Mouse (Mus musculus) MEL (cell line): ENCODE results near the gene Ccdc106. TPM values are rescaled to one million over a fixed set of nuclear protein-coding genes. Genes with fewer than 3 reads are reported as not detected.

ENCODE experiments used
- DNase-seq: peaks from one replicate; pipeline ENCODE4 v3.0.0; 2011; ENCODE audit warnings: low read depth, low spot score
- H3K27ac ChIP-seq: 2 replicates; pipeline ENCODE4 v1.5.1; 2012; ENCODE audit warnings: low read depth, mild to moderate bottlenecking, control low read depth, low read length, moderate library complexity; ENCODE audit not compliant: control insufficient read depth
- H3K27me3 ChIP-seq, 2 experiments: fragments of 150-350 bp in 1 of 2; sonication (generic) in 1 of 2; 2 replicates each; pipeline ENCODE4 v1.6.1; 2012; ENCODE audit warnings: low read length in 2 of 2, mild to moderate bottlenecking in 2 of 2, improper control_type of control experiment in 1 of 2, moderate library complexity in 1 of 2; ENCODE audit not compliant: insufficient read depth in 2 of 2, control insufficient read depth in 1 of 2
- H3K36me3 ChIP-seq, 2 experiments: 2 replicates each; pipeline ENCODE4 v1.6.1; 2012 to 2014; ENCODE audit warnings: low read length in 2 of 2, improper control_type of control experiment in 1 of 2, inconsistent platforms in 1 of 2, mild to moderate bottlenecking in 1 of 2; ENCODE audit not compliant: insufficient read depth in 2 of 2, control insufficient read depth in 1 of 2
- H3K4me1 ChIP-seq, 2 experiments: fragments of 150-350 bp in 1 of 2; sonication (generic) in 1 of 2; 2 replicates each; pipeline ENCODE4 v1.6.1; 2012; ENCODE audit warnings: low read length in 2 of 2, improper control_type of control experiment in 1 of 2, mild to moderate bottlenecking in 1 of 2; ENCODE audit not compliant: insufficient read depth in 2 of 2, control insufficient read depth in 1 of 2
- H3K4me3 ChIP-seq, 2 experiments: fragments of 150-350 bp in 1 of 2; sonication (generic) in 1 of 2; 2 replicates each; pipeline ENCODE4 v1.5.1; 2012; ENCODE audit warnings: low read depth in 2 of 2, low read length in 2 of 2, mild to moderate bottlenecking in 2 of 2, moderate library complexity in 2 of 2, control low read depth in 1 of 2, improper control_type of control experiment in 1 of 2; ENCODE audit not compliant: control insufficient read depth in 1 of 2, insufficient read depth in 1 of 2
- H3K79me2 ChIP-seq: 2 replicates; pipeline ENCODE4 v1.6.1; 2012; ENCODE audit warnings: mild to moderate bottlenecking, low read length, moderate library complexity; ENCODE audit not compliant: control insufficient read depth, poor library complexity, insufficient read depth
- H3K9ac ChIP-seq: 2 replicates; pipeline ENCODE4 v1.6.1; 2012; ENCODE audit warnings: low read depth, mild to moderate bottlenecking, control low read depth, low read length, moderate library complexity; ENCODE audit not compliant: control insufficient read depth, poor library complexity, severe bottlenecking
- H3K9me3 ChIP-seq: fragments of 150-350 bp; sonication (generic); replicated peaks from 2 replicates; pipeline ENCODE4 v1.6.1; 2012; ENCODE audit warnings: mild to moderate bottlenecking, low read length, improper control_type of control experiment, moderate library complexity; ENCODE audit not compliant: insufficient read depth
- CHD1 ChIP-seq: IDR thresholded peaks from 2 replicates; pipeline ENCODE4 v1.6.1; 2012; ENCODE audit warnings: low read depth, mild to moderate bottlenecking, inconsistent platforms, low read length, improper control_type of control experiment
- CTCF ChIP-seq, 3 experiments: IDR thresholded peaks in 2 of 3; conservative IDR thresholded peaks in 1 of 3; 2 replicates each; pipeline ENCODE4 v1.5.1; 2011 to 2012; ENCODE audit warnings: low read length in 3 of 3, low read depth in 2 of 3, mild to moderate bottlenecking in 2 of 3, improper control_type of control experiment in 1 of 3, inconsistent platforms in 1 of 3, mixed read lengths in 1 of 3, moderate library complexity in 1 of 3; ENCODE audit not compliant: control insufficient read depth in 1 of 3, insufficient read depth in 1 of 3, poor library complexity in 1 of 3, severe bottlenecking in 1 of 3
- ELF1 ChIP-seq: IDR thresholded peaks from 2 replicates; pipeline ENCODE4 v1.6.1; 2014; ENCODE audit warnings: low read depth, mild to moderate bottlenecking, inconsistent platforms, low read length, improper control_type of control experiment, moderate library complexity
- GATA1 ChIP-seq: IDR thresholded peaks from 2 replicates; pipeline ENCODE4 v1.6.1; 2011; ENCODE audit warnings: low read depth, low read length, improper control_type of control experiment
- MEF2A ChIP-seq: IDR thresholded peaks from 2 replicates; pipeline ENCODE4 v1.6.1; 2014; ENCODE audit warnings: low read depth, mild to moderate bottlenecking, inconsistent platforms, low read length, improper control_type of control experiment; ENCODE audit not compliant: poor library complexity, insufficient replicate concordance, severe bottlenecking; ENCODE audit errors: extremely low read depth
- MXI1 ChIP-seq: IDR thresholded peaks from 2 replicates; pipeline ENCODE4 v1.6.1; 2011; ENCODE audit warnings: mild to moderate bottlenecking, low read depth, low read length, improper control_type of control experiment
- MYB ChIP-seq: IDR thresholded peaks from 2 replicates; pipeline ENCODE4 v1.6.1; 2011; ENCODE audit warnings: mild to moderate bottlenecking, low read depth, low read length, improper control_type of control experiment
- MYC ChIP-seq: IDR thresholded peaks from 2 replicates; pipeline ENCODE4 v1.6.1; 2011; ENCODE audit warnings: low read depth, mild to moderate bottlenecking, low read length, improper control_type of control experiment, moderate library complexity
- NRF1 ChIP-seq: IDR thresholded peaks from 2 replicates; pipeline ENCODE4 v1.6.1; 2014; ENCODE audit warnings: low read depth, mild to moderate bottlenecking, inconsistent platforms, low read length, improper control_type of control experiment, moderate library complexity; ENCODE audit not compliant: poor library complexity, insufficient read depth, severe bottlenecking
- POLR2A ChIP-seq, 2 experiments: IDR thresholded peaks; 2 replicates each; pipeline ENCODE4 v1.6.1; 2011 to 2012; ENCODE audit warnings: low read length in 2 of 2, mild to moderate bottlenecking in 2 of 2, control low read depth in 1 of 2, improper control_type of control experiment in 1 of 2, low read depth in 1 of 2, moderate library complexity in 1 of 2; ENCODE audit not compliant: control insufficient read depth in 1 of 2, insufficient read depth in 1 of 2, poor library complexity in 1 of 2
- TCF12 ChIP-seq: IDR thresholded peaks from 2 replicates; pipeline ENCODE4 v1.6.1; 2014; ENCODE audit warnings: low read depth, mild to moderate bottlenecking, inconsistent platforms, low read length, improper control_type of control experiment, moderate library complexity
- USF2 ChIP-seq, 2 experiments: IDR thresholded peaks; 2 replicates each; pipeline ENCODE4 v1.6.1; 2011 to 2012; ENCODE audit warnings: improper control_type of control experiment in 2 of 2, low read length in 2 of 2, borderline replicate concordance in 1 of 2, inconsistent platforms in 1 of 2, low read depth in 1 of 2, mild to moderate bottlenecking in 1 of 2; ENCODE audit not compliant: insufficient read depth in 1 of 2
- ZC3H11A ChIP-seq: IDR thresholded peaks from 2 replicates; pipeline ENCODE4 v1.6.1; 2012; ENCODE audit warnings: low read depth, mild to moderate bottlenecking, inconsistent platforms, low read length, improper control_type of control experiment
- ZMIZ1 ChIP-seq: IDR thresholded peaks from 2 replicates; pipeline ENCODE4 v1.6.1; 2012; ENCODE audit warnings: low read depth, mild to moderate bottlenecking, inconsistent platforms, low read length, improper control_type of control experiment, moderate library complexity
- polyA plus RNA-seq, 2 experiments: library from polyadenylated mRNA; stranded (reverse) in 1 of 2; unstranded in 1 of 2; fragments of >175 nt in 1 of 2; fragments of >200 nt in 1 of 2; gene quantifications; 2 replicates each; pipeline versions ENCODE4 v1.2.1 to v1.2.4; 2012; ENCODE audit warnings: low replicate concordance in 2 of 2, low read depth in 1 of 2; ENCODE audit not compliant: insufficient read length in 2 of 2, insufficient read depth in 1 of 2, missing spikeins in 1 of 2
- total RNA-seq: library from RNA; depleted of rRNA; stranded (reverse); fragments of 300-350 nt; gene quantifications from 2 replicates; pipeline ENCODE4 v1.2.3, GENCODE M21; 2012

Gene Ccdc106
- total and polyA plus RNA-seq, 3 experiments: 0.50 to 0.82 TPM; not detected in 1

- no peak overlapping the region for H3K27ac ChIP-seq
- H3K4me3 ChIP-seq: no peak overlapping the region
- no peak for DNase-seq
- no peak for TF ChIP-seq CHD1
- no peak for TF ChIP-seq MEF2A
- TF ChIP-seq GATA1: no peak
- no peak for TF ChIP-seq USF2 (IDR thresholded peaks at IDR 0.05; ENCODE audit: borderline replicate concordance in 1 of 2, insufficient read depth in 1 of 2, low read depth in 1 of 2, low read length in 2 of 2)
- TF ChIP-seq ZMIZ1: no peak
- peaks cover 0 to 2% of the 10 kb centered on the region in 2 experiments; a peak in 1 of 4 replicates for H3K36me3 ChIP-seq
- H3K4me1 ChIP-seq: no peaks in the 10 kb centered on the region
- H3K79me2 ChIP-seq: no peaks in the 10 kb centered on the region; the same call in 1 of the 2 replicates
- H3K9ac ChIP-seq: no peak overlapping the region
- no peaks in the 10 kb centered on the region for H3K27me3 ChIP-seq
- H3K9me3 ChIP-seq: no peaks in the 10 kb centered on the region
These were observed 11.1 kb downstream of the Ccdc106 start for GRCm38 (mm10) chr7:5031496-5031895.

GRCm38 (mm10) chr7:5033818-5034217 is 13.5 kb downstream of the Ccdc106 start, which contains the start of gene 4632433K11Rik:
TSS of gene 4632433K11Rik (plus strand) at chr7:5034118.
- TF ChIP-seq CHD1: no peak
- TF ChIP-seq ELF1: no peak
- no peak for TF ChIP-seq POLR2A (IDR thresholded peaks at IDR 0.05; ENCODE audit: control insufficient read depth in 1 of 2, insufficient read depth in 1 of 2, low read depth in 1 of 2, low read length in 2 of 2, poor library complexity in 1 of 2)
- TF ChIP-seq MXI1: no peak
- no peak for TF ChIP-seq MEF2A
- TF ChIP-seq ZC3H11A: no peak
- TF ChIP-seq CTCF (IDR thresholded peaks at IDR 0.05 in 2 of 3, conservative IDR thresholded peaks at IDR 0.05 in 1 of 3; ENCODE audit: control insufficient read depth in 1 of 3, insufficient read depth in 1 of 3, low read depth in 2 of 3, low read length in 3 of 3, poor library complexity in 1 of 3, severe bottlenecking in 1 of 3): no peak
- no peak for TF ChIP-seq GATA1
- TF ChIP-seq NRF1: no peak
- TF ChIP-seq MYC: no peak
- TF ChIP-seq ZMIZ1: no peak
- TF ChIP-seq TCF12: no peak
- no peak for TF ChIP-seq MYB
- DNase-seq: no peak
- H3K36me3 ChIP-seq: peaks cover 0 to 2% of the 10 kb centered on the region in 2 experiments; a peak in 2 of 4 replicates

More at GRCm38 (mm10) chr7:5033818-5034217, 13.5 kb downstream of the Ccdc106 start, which contains the start of gene 4632433K11Rik:
- Histone ChIP-seq H3K4me1 (peaks cover 0 to 5% of the 10 kb centered on the region in 2 experiments; a peak in 2 of 4 replicates), H3K9me3 (no peaks in the 10 kb centered on the region), H3K27ac (no peak within 1 kb of the TSS), H3K79me2 (no peaks in the 10 kb centered on the region; the same call in none of the 2 replicates), H3K4me3 (no peak within 1 kb of the TSS), H3K9ac (no peak within 1 kb of the TSS), H3K27me3 (no peaks in the 10 kb centered on the region)
